Mouse (Mus musculus) forebrain, embryonic 14.5 days (tissue): ENCODE measurements around the gene Morn1. TPM values are rescaled to one million over a fixed set of nuclear protein-coding genes. Genes with fewer than 3 reads are reported as not detected.

Experiments
- ATAC-seq: fragments of 200-750 bp; cut with Nextera tagmentation; 2 replicates; pipeline ENCODE4 v1.8.0; 2017; ENCODE audit warnings: mild to moderate bottlenecking, moderate library complexity
- DNase-seq: peaks from one replicate; pipeline ENCODE4 v3.0.0-alpha.2; 2015; ENCODE audit warnings: low spot score
- H3K27ac ChIP-seq: fragments of 300-500 bp; sonication (generic); 2 replicates; pipeline ENCODE4 v1.5.1; 2014; ENCODE audit warnings: low read depth, mild to moderate bottlenecking, control low read depth, low read length, moderate library complexity
- H3K27me3 ChIP-seq: fragments of 300-500 bp; sonication (generic); replicated peaks from 2 replicates; pipeline ENCODE4 v1.6.1; 2014; ENCODE audit warnings: low read length, control low read depth, mixed read lengths; ENCODE audit not compliant: control insufficient read depth, insufficient read depth
- H3K36me3 ChIP-seq: fragments of 300-500 bp; sonication (generic); 2 replicates; pipeline ENCODE4 v1.6.1; 2014; ENCODE audit warnings: low read length, control low read depth; ENCODE audit not compliant: control insufficient read depth, insufficient read depth
- H3K4me1 ChIP-seq: fragments of 300-500 bp; sonication (generic); 2 replicates; pipeline ENCODE4 v1.6.1; 2014; ENCODE audit warnings: antibody characterized with exemption, low read length, control low read depth; ENCODE audit not compliant: control insufficient read depth, insufficient read depth
- H3K4me2 ChIP-seq: fragments of 300-500 bp; sonication (generic); 2 replicates; pipeline ENCODE4 v1.6.1; 2014; ENCODE audit warnings: mild to moderate bottlenecking, control low read depth, low read length
- H3K4me3 ChIP-seq: fragments of 300-500 bp; sonication (generic); 2 replicates; pipeline ENCODE4 v1.5.1; 2014; ENCODE audit warnings: low read depth, low read length, control low read depth
- H3K9ac ChIP-seq: fragments of 300-500 bp; sonication (generic); 2 replicates; pipeline ENCODE4 v1.6.1; 2014; ENCODE audit warnings: mild to moderate bottlenecking, low read length, control low read depth, moderate library complexity
- H3K9me3 ChIP-seq: fragments of 300-500 bp; sonication (generic); replicated peaks from 2 replicates; pipeline ENCODE4 v1.6.1; 2016; ENCODE audit warnings: low read length, control low read depth, mixed read lengths; ENCODE audit not compliant: control insufficient read depth
- WGBS: fragments of 180-500 bp; shearing (Covaris S2); extraction: QIAGEN DNeasy Blood & Tissue Kit; methylation state at CpG from one replicate; pipeline ENCODE4 v1.1.7; 2014; 5-methylcytosine and 5-hydroxymethylcytosine counted together
- polyA plus RNA-seq: library from polyadenylated mRNA; unstranded; fragments of >200 nt; fragmentation: Nextera tagmentation; extraction: Ambion mirVana; gene quantifications from 2 replicates; pipeline ENCODE4 v1.2.1, GENCODE M21; 2014

Morn1 gene
- polyA plus RNA-seq, 1 experiment from 2014 or later: 7.1 TPM

DNA sequence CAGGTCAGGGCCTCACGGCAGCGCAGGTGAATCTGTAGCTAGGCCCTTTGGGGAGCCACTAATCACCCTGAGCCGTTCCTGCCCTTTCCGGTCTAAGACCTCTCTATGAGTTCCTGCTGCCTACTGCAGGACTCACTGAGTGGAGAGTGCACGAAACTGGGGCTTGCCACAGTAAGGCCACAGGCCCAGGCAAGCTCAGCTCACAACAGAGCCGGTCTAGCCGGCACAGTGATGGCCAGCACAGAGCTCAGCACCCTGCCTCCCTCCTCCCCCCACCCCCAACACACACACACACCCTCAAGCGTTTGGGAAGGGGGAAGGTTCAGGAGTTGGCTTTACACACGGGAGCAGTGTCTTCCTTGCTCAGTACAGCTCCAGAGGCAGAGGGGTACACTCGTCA is 28.1 kb upstream of the Morn1 start:
- H3K9ac ChIP-seq: no peak overlapping the region
- ATAC-seq (no peak), DNase-seq (no peak)
- H3K36me3 ChIP-seq: no peaks in the 10 kb centered on the region
- H3K4me2 ChIP-seq: no peak overlapping the region
- H3K27ac ChIP-seq: no peak overlapping the region
- 36% methylated on average over 10 of the region's 10 CpGs for WGBS
- H3K4me1 ChIP-seq: peaks cover 12% of the 10 kb centered on the region
- H3K4me3 ChIP-seq: no peak overlapping the region
- H3K27me3 ChIP-seq: no peaks in the 10 kb centered on the region
- no peaks in the 10 kb centered on the region for H3K9me3 ChIP-seq

DNA sequence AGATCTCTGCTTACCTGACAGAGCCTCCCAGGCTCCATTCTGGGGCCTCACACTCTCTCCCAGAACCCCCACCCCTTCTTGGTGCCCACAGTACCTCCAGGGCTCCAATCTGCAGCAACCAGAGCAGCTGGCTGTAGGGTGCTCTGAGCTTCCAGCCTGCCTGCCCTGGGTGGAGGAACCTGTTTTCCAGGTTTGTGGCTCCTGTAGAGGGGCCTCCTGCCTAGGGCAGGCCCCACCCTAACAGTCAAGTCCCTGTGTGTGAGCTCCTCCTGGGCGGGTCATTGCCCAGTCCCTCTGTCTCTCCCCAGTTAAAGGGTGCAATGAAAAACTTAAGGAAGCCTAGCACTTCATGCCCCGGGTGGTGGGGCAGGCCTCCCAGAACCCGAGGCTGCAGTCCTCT is 22.5 kb upstream of the Morn1 start:
- peak overlapping the region; percentile 10; the same call in 1 of the 2 replicates for H3K9ac ChIP-seq
- ATAC-seq: no peak
- peaks cover 10% of the 10 kb centered on the region for H3K36me3 ChIP-seq
- H3K27ac ChIP-seq: no peak overlapping the region
- H3K9me3 ChIP-seq: no peaks in the 10 kb centered on the region
- no peak overlapping the region for H3K4me3 ChIP-seq
- no peak for DNase-seq
- peaks cover 10% of the 10 kb centered on the region for H3K4me1 ChIP-seq
- no peaks in the 10 kb centered on the region for H3K27me3 ChIP-seq
- no peak overlapping the region for H3K4me2 ChIP-seq
- WGBS: 54% methylated on average over 3 of the region's 3 CpGs

DNA sequence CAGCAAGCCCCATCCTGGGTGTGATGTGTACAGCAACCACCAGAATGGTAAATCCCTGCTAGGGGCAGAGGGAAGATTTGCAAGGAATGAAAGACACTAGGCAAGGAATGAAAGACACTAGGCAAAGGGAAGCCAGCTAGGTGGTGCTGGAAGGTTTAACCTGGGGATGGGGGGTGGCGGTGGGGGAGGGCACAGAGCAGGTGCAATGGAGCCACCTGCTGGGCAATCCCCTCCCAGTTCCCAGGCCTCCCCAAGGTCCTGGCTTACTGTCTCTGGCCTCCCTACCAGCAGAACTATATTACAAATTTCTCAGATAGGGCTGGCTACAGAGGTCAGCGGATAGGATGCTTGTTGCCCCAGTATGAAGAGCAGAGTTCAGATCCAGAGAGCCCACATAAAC is 21.9 kb upstream of the Morn1 start:
- 72% methylated on average over 2 of the region's 2 CpGs for WGBS
- ATAC-seq: no peak
- H3K4me2 ChIP-seq: no peak overlapping the region

DNA sequence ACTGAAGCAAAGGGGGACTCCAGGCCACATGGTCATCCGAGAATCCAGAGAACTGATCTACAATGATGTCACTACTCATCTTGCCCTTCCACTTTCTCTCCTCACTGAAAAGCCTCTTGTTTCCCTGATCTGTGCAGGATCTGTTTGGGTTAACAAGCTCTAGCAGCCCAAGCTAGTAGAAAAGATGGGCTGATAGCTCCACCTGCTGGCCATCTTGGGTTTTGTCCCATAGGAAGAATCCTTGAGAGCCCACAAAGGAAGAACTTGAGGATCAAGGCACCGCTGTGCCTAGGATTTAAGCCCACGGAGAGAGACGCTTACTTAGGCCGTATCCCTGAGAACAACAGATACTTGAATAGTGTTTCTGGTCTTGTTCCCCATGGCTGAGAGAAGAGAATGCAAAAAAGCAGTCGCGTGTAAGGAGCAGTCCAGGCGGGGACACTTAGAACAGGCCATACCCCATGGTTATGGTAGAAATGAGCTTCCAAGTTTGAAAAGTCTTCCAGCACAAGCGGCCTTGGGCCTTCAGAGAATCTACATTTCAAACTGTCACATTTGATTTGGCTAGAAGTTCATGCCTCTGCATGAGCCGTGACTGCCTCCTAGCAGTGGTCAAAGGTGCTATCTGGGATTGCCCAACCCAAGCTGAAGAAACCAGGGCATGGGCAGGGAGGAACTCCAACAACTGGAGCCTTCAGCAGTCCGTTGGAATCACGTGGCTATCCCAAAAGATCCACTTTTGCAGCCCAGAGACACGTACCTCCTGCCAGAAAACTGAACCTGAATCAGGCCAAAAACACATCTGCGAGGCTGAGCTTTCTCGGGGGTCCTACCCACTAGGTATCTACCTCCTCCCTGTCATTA is 20.2 kb upstream of the Morn1 start:
- Histone ChIP-seq H3K27ac (peak overlapping the region; percentile 77), H3K9ac (peak overlapping the region; percentile 33), H3K36me3 (peaks cover 33% of the 10 kb centered on the region), H3K27me3 (no peaks in the 10 kb centered on the region), H3K4me1 (peaks cover 10% of the 10 kb centered on the region), H3K4me3 (peak overlapping the region; percentile 65), H3K4me2 (peak overlapping the region; percentile 86), H3K9me3 (no peaks in the 10 kb centered on the region)
- 8% methylated on average over 15 of the region's 15 CpGs for WGBS
- DNase-seq: peak; percentile 97
- ATAC-seq: peak; percentile 69

More for the DNA sequence above, 21.9 kb upstream of the Morn1 start:
- Histone ChIP-seq H3K4me3 (no peak overlapping the region), H3K4me1 (peaks cover 10% of the 10 kb centered on the region), H3K27me3 (no peaks in the 10 kb centered on the region), H3K9me3 (no peaks in the 10 kb centered on the region), H3K9ac (peak overlapping the region; percentile 10; the same call in 1 of the 2 replicates), H3K36me3 (peaks cover 16% of the 10 kb centered on the region), H3K27ac (no peak overlapping the region)
- no peak for DNase-seq

DNA sequence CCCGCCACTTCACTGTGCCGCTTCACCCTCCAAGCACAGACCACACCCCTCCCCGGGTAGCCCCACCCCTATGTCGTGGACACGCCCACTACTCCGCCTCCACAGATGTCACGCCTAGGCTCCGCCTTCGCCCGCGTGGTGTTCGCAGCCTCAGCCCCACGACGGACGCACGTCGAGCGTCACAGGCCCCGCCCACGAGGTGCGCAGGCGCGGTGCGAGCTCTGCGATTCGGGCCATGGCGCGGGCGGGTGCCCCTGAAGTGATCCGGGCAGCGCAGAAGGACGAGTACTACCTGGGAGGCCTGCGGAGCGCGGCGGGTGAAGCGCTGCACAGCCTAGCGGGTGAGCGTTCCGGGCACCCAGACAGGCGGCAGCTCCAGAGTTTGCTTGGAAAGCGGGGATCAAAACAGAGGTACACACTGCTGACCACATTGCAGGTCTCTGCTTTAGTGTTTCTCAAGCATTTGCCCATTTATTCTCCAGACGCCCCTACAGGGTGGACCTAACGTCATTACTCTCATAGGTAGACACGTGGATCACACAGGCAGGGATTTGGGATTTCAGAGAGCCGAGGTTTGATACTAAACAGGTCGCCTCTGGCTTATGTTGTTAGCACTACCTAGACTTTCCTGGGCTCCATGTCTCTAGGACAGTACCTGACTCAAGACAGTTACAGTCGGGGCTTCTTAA is 19.4 kb upstream of the Morn1 start, which contains the start of gene Pex10:
TSS of gene Pex10 (plus strand) at position 183 of the 689 bp plus-strand sequence.
- ATAC-seq (peak; percentile 92), DNase-seq (peak; percentile 98)
- H3K4me2 ChIP-seq: peak within 1 kb of the TSS; percentile 86
- peak within 1 kb of the TSS; percentile 82 for H3K9ac ChIP-seq
- no peaks in the 10 kb centered on the region for H3K9me3 ChIP-seq
- under 1% methylated on average over 48 of the region's 48 CpGs for WGBS
- peaks cover 41% of the 10 kb centered on the region for H3K36me3 ChIP-seq
- H3K27ac ChIP-seq: peak within 1 kb of the TSS; percentile 77
- H3K27me3 ChIP-seq: no peaks in the 10 kb centered on the region
- peak within 1 kb of the TSS; percentile 65 for H3K4me3 ChIP-seq
- H3K4me1 ChIP-seq: peaks cover 10% of the 10 kb centered on the region

DNA sequence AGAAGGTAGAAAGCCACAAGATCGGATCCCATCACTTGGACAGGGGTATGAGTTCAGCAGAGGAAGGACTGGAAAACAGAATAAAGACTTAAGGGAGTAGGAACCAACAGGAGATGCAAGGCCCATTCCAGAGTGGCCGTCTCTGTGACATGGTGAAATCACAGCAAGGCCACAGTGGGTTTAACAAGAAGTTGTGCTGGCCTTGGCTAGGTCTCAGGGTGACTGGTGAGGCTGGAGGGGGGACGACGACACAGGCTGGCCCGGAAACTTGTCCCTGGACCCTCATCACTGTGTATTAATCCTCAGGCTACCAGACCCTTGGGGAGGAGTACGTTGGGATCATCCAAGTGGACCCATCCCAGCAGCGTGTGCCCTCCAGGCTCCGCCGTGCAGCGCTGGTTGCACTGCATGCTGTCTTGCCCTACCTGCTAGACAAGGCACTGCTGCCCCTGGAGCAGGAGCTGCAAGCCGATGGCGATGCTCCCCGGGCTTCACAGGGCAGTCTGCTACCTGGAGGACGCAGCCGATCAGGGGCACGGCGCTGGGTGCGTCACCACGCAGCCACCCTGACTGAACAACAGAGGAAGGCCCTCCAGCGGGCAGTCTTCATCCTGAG is 17.9 kb upstream of the Morn1 start:
- DNase-seq: no peak
- WGBS: 93% methylated on average over 20 of the region's 20 CpGs
- no peak for ATAC-seq
- H3K9ac ChIP-seq: no peak overlapping the region
- peaks cover 55% of the 10 kb centered on the region for H3K36me3 ChIP-seq
- H3K4me1 ChIP-seq: peaks cover 10% of the 10 kb centered on the region
- no peak overlapping the region for H3K4me3 ChIP-seq
- no peaks in the 10 kb centered on the region for H3K9me3 ChIP-seq
- no peak overlapping the region for H3K27ac ChIP-seq
- H3K27me3 ChIP-seq: no peaks in the 10 kb centered on the region
- no peak overlapping the region for H3K4me2 ChIP-seq

DNA sequence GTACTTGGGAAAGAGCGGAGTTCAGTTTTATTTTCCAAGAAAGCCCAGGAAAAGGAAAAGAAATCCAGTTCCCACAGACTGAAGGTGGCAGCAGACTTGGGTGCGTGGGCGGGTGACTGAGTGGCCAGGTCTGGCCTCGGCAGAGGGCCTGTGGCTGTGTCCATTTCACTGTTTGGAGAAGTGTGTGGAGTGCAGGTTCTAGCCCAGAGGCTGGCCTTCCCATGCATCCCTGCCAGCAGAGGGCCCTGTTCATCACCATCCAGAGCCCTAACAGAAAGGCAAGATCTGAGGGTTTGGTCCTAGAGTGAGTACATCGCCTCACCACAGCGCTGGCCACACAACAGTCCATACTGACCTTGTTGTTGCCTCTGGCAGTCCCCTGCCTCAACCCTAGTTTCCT is 17.2 kb upstream of the Morn1 start:
- WGBS: 84% methylated on average over 6 of the region's 6 CpGs
- Histone ChIP-seq H3K36me3 (peaks cover 61% of the 10 kb centered on the region), H3K4me2 (no peak overlapping the region), H3K4me3 (no peak overlapping the region), H3K4me1 (peaks cover 10% of the 10 kb centered on the region), H3K27ac (no peak overlapping the region), H3K27me3 (no peaks in the 10 kb centered on the region), H3K9ac (no peak overlapping the region), H3K9me3 (no peaks in the 10 kb centered on the region)
- no peak for ATAC-seq
- no peak for DNase-seq

DNA sequence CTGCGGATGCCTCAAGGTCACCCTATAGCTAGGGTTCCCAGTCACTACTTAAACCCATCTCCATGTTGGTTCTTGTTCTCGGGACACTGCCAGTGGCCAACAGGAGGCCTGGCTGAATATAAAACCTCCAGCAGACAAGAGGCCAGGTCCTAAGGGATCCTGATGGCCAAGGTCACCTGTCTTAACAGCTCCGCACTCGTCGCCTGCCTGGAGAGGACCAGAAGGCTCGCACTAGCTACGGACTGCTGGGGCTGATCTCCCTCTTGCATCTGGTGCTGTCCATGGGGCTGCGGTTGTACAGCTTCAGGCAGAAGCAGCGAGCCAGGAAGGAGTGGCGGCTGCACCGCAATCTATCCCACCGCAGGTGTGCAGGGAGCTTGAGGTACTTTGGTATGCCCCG is 16.2 kb upstream of the Morn1 start:
- Histone ChIP-seq H3K4me3 (no peak overlapping the region), H3K4me2 (no peak overlapping the region), H3K9me3 (no peaks in the 10 kb centered on the region), H3K27ac (no peak overlapping the region), H3K27me3 (no peaks in the 10 kb centered on the region), H3K9ac (no peak overlapping the region), H3K36me3 (peaks cover 71% of the 10 kb centered on the region), H3K4me1 (peaks cover 10% of the 10 kb centered on the region)
- ATAC-seq (no peak), DNase-seq (no peak)
- WGBS: 93% methylated on average over 13 of the region's 13 CpGs
